Mouse (Mus musculus) embryonic fibroblast, embryonic 13.5 days (primary cell): ENCODE measurements around the gene Prss30.

ENCODE experiments used
- CTCF ChIP-seq: IDR thresholded peaks from 2 replicates; pipeline ENCODE4 v1.5.1; 2011; ENCODE audit warnings: mild to moderate bottlenecking, control low read depth, low read length, moderate library complexity, borderline replicate concordance; ENCODE audit not compliant: insufficient read depth
- POLR2A ChIP-seq: IDR thresholded peaks from 2 replicates; pipeline ENCODE4 v1.6.1; 2011; ENCODE audit warnings: low read depth, mild to moderate bottlenecking, control low read depth, low read length, moderate library complexity

DNA sequence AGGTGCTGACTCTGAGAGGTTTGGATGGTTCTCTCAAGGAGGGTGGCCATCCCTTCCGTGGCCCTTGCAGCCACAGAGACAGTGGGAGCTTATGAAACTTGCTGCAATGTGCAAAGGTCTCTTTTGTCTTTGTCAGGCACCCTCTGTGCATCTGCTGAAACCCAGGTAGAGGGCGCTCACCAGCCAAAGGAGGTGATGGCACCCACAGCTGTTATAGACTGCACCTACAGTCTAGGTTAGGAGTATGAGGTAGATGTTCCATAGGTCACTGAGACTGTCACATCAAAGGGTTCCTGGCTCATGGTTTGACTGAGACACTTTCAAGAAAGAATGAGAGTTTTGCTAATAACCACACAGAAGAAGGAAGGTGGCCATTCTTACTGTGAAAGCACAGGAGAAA is 11.6 kb downstream of the Prss30 start:
- no peak for TF ChIP-seq CTCF
- TF ChIP-seq POLR2A = no peak
